Mouse (Mus musculus) heart, embryonic 14.5 days (tissue): ENCODE results near the gene Nhsl2. TPM values are rescaled to one million over a fixed set of nuclear protein-coding genes. Genes with fewer than 3 reads are reported as not detected.

Experiments used
- ATAC-seq: fragments of 200-750 bp; cut with Nextera tagmentation; 2 replicates; pipeline ENCODE4 v1.8.0; 2017; ENCODE audit warnings: low read depth, moderate TSS enrichment; ENCODE audit not compliant: insufficient number of reproducible peaks, insufficient read depth, low FRiP score
- H3K27ac ChIP-seq, 2 experiments: fragments of 200-500 bp in 1 of 2; fragments of 300-500 bp in 1 of 2; sonication (generic) in 1 of 2; replicated peaks in 1 of 2; 2 replicates each; pipeline ENCODE4 v1.5.1; 2012 to 2014; ENCODE audit warnings: low read depth in 2 of 2, low read length in 2 of 2, control low read depth in 1 of 2, mild to moderate bottlenecking in 1 of 2, mixed read lengths in 1 of 2; ENCODE audit not compliant: control insufficient read depth in 1 of 2, insufficient read depth in 1 of 2
- H3K27me3 ChIP-seq: fragments of 300-500 bp; sonication (generic); 2 replicates; pipeline ENCODE4 v1.6.1; 2014; ENCODE audit warnings: mild to moderate bottlenecking, low read length, control low read depth; ENCODE audit not compliant: control insufficient read depth, insufficient read depth
- H3K36me3 ChIP-seq: fragments of 300-500 bp; sonication (generic); 2 replicates; pipeline ENCODE4 v1.6.1; 2014; ENCODE audit warnings: mild to moderate bottlenecking, control low read depth, low read length, mixed read lengths; ENCODE audit not compliant: control insufficient read depth, insufficient read depth
- H3K4me1 ChIP-seq, 2 experiments: fragments of 200-500 bp in 1 of 2; fragments of 300-500 bp in 1 of 2; sonication (generic) in 1 of 2; 2 replicates each; pipeline ENCODE4 v1.6.1; 2012 to 2014; ENCODE audit warnings: low read length in 2 of 2, control low read depth in 1 of 2, mixed read lengths in 1 of 2; ENCODE audit not compliant: control insufficient read depth in 2 of 2, insufficient read depth in 2 of 2
- H3K4me2 ChIP-seq: fragments of 300-500 bp; sonication (generic); 2 replicates; pipeline ENCODE4 v1.6.1; 2014; ENCODE audit warnings: mild to moderate bottlenecking, low read length
- H3K4me3 ChIP-seq, 2 experiments: fragments of 200-500 bp in 1 of 2; fragments of 300-500 bp in 1 of 2; sonication (generic) in 1 of 2; 2 replicates each; pipeline ENCODE4 v1.5.1; 2012 to 2014; ENCODE audit warnings: low read length in 2 of 2, mild to moderate bottlenecking in 2 of 2, control low read depth in 1 of 2, low read depth in 1 of 2, moderate library complexity in 1 of 2; ENCODE audit not compliant: control insufficient read depth in 1 of 2, insufficient read depth in 1 of 2
- H3K9ac ChIP-seq: fragments of 300-500 bp; sonication (generic); 2 replicates; pipeline ENCODE4 v1.6.1; 2014; ENCODE audit warnings: mild to moderate bottlenecking, low read length
- H3K9me3 ChIP-seq: fragments of 300-500 bp; sonication (generic); 2 replicates; pipeline ENCODE4 v1.6.1; 2016; ENCODE audit warnings: low read length, control low read depth; ENCODE audit not compliant: control insufficient read depth
- WGBS: fragments of 180-500 bp; shearing (Covaris S2); extraction: QIAGEN DNeasy Blood & Tissue Kit; methylation state at CpG from one replicate; pipeline ENCODE4 v1.1.7; 2014; 5-methylcytosine and 5-hydroxymethylcytosine counted together
- polyA plus RNA-seq: library from polyadenylated mRNA; unstranded; fragments of >200 nt; fragmentation: Nextera tagmentation; extraction: Ambion mirVana; gene quantifications from 2 replicates; pipeline ENCODE4 v1.2.1, GENCODE M21; 2014

Nhsl2 gene
- polyA plus RNA-seq, 1 experiment from 2014 or later = 15.5 TPM

- H3K4me1 ChIP-seq = peaks cover 8 to 13% of the 10 kb centered on the region in 2 experiments; a peak in 3 of 4 replicates
- H3K9ac ChIP-seq = peak overlapping the region; percentile 75
- no peaks in the 10 kb centered on the region for H3K36me3 ChIP-seq
- peaks cover 6% of the 10 kb centered on the region; the same call in 1 of the 2 replicates for H3K27me3 ChIP-seq
- H3K27ac ChIP-seq = peak overlapping the region; percentile 93 to 94
- peak overlapping the region; percentile 43 to 58 for H3K4me3 ChIP-seq
- ATAC-seq = peak; percentile 64; the same call in 1 of the 2 replicates
- H3K9me3 ChIP-seq = no peaks in the 10 kb centered on the region
- H3K4me2 ChIP-seq = peak overlapping the region; percentile 67
- WGBS = 21% methylated on average over 10 of the region's 10 CpGs
These were observed 156.0 kb downstream of the Nhsl2 start for GRCm38 (mm10) chrX:102005141-102005641.

- Histone ChIP-seq H3K4me1 (peaks cover 6 to 8% of the 10 kb centered on the region in 2 experiments; a peak in 3 of 4 replicates), H3K9ac (no peak overlapping the region), H3K27me3 (peaks cover 4% of the 10 kb centered on the region; the same call in 1 of the 2 replicates), H3K9me3 (no peaks in the 10 kb centered on the region), H3K36me3 (no peaks in the 10 kb centered on the region), H3K27ac (no peak overlapping the region), H3K4me2 (no peak overlapping the region), H3K4me3 (no peak overlapping the region)
- ATAC-seq = no peak
- 46% methylated on average over 2 of the region's 2 CpGs for WGBS
These were observed 158.8 kb downstream of the Nhsl2 start for GRCm38 (mm10) chrX:102007935-102008334.

GRCm38 (mm10) chrX:102017213-102017923 is 168.2 kb downstream of the Nhsl2 start:
- 31% methylated on average over 9 of the region's 9 CpGs for WGBS

GRCm38 (mm10) chrX:102018890-102019289 is 169.7 kb downstream of the Nhsl2 start:
- peak overlapping the region; percentile 13 to 22; a peak in 2 of 4 replicates for H3K4me3 ChIP-seq
- H3K9ac ChIP-seq = peak overlapping the region; percentile 16; the same call in 1 of the 2 replicates
- H3K9me3 ChIP-seq = no peaks in the 10 kb centered on the region
- ATAC-seq = peak; percentile 62
- H3K4me2 ChIP-seq = peak overlapping the region; percentile 48
- H3K36me3 ChIP-seq = no peaks in the 10 kb centered on the region
- H3K27me3 ChIP-seq = no peaks in the 10 kb centered on the region
- WGBS = 20% methylated on average over 3 of the region's 3 CpGs
- peak overlapping the region; percentile 58 to 90 for H3K27ac ChIP-seq
- H3K4me1 ChIP-seq = peaks cover 32 to 35% of the 10 kb centered on the region in 2 experiments

More at GRCm38 (mm10) chrX:102017213-102017923, 168.2 kb downstream of the Nhsl2 start:
- H3K4me1 ChIP-seq = peaks cover 32 to 36% of the 10 kb centered on the region in 2 experiments
- H3K4me3 ChIP-seq = peak overlapping the region; percentile 13 to 21; a peak in 3 of 4 replicates
- H3K4me2 ChIP-seq = peak overlapping the region; percentile 48
- H3K9me3 ChIP-seq = no peaks in the 10 kb centered on the region
- H3K27me3 ChIP-seq = no peaks in the 10 kb centered on the region
- H3K9ac ChIP-seq = peak overlapping the region; percentile 44; the same call in 1 of the 2 replicates
- no peaks in the 10 kb centered on the region for H3K36me3 ChIP-seq
- peak overlapping the region; percentile 58 to 90 for H3K27ac ChIP-seq
- peak; percentile 54 for ATAC-seq

- H3K36me3 ChIP-seq = no peaks in the 10 kb centered on the region
- H3K27me3 ChIP-seq = no peaks in the 10 kb centered on the region
- peaks cover 32 to 33% of the 10 kb centered on the region in 2 experiments for H3K4me1 ChIP-seq
- H3K4me3 ChIP-seq = peak overlapping the region in 1 of 2 experiments; percentile 4; a peak in 1 of 4 replicates
- H3K4me2 ChIP-seq = peak overlapping the region; percentile 48
- ATAC-seq = no peak
- H3K9ac ChIP-seq = 0 out of 2 replicates have a peak overlapping the region, but pooled peaks have one; percentile 30
- 52% methylated on average over 7 of the region's 7 CpGs for WGBS
- H3K9me3 ChIP-seq = no peaks in the 10 kb centered on the region
- H3K27ac ChIP-seq = peak overlapping the region; percentile 80 to 90
These were observed 170.5 kb downstream of the Nhsl2 start for GRCm38 (mm10) chrX:102019471-102020240.

GRCm38 (mm10) chrX:102024976-102025375 is 175.8 kb downstream of the Nhsl2 start:
- no peaks in the 10 kb centered on the region for H3K27me3 ChIP-seq
- WGBS = 64% methylated on average over 3 of the region's 3 CpGs

GRCm38 (mm10) chrX:102031851-102032250 is 182.7 kb downstream of the Nhsl2 start:
- H3K27ac ChIP-seq = peak overlapping the region in 1 of 2 experiments; percentile 37; a peak in 1 of 4 replicates
- H3K9ac ChIP-seq = no peak overlapping the region
- H3K36me3 ChIP-seq = no peaks in the 10 kb centered on the region
- no peak overlapping the region for H3K4me3 ChIP-seq
- peaks cover 10% of the 10 kb centered on the region in 2 experiments for H3K4me1 ChIP-seq
- no peak overlapping the region for H3K4me2 ChIP-seq
- H3K27me3 ChIP-seq = no peaks in the 10 kb centered on the region
- H3K9me3 ChIP-seq = no peaks in the 10 kb centered on the region
- 35% methylated on average over 6 of the region's 6 CpGs for WGBS
- ATAC-seq = no peak

More at GRCm38 (mm10) chrX:102024976-102025375, 175.8 kb downstream of the Nhsl2 start:
- H3K36me3 ChIP-seq = no peaks in the 10 kb centered on the region
- no peak overlapping the region for H3K27ac ChIP-seq
- no peak overlapping the region for H3K4me2 ChIP-seq
- no peak overlapping the region for H3K4me3 ChIP-seq
- peaks cover 7 to 11% of the 10 kb centered on the region in 2 experiments; a peak in 3 of 4 replicates for H3K4me1 ChIP-seq
- H3K9me3 ChIP-seq = no peaks in the 10 kb centered on the region
- no peak for ATAC-seq
- H3K9ac ChIP-seq = no peak overlapping the region
